Mouse (Mus musculus) c-Kit-negative CD71-positive TER-119-positive erythroid progenitor cells, embryonic 14.5 days (primary cell): Measurements from ENCODE around the gene Itgb2.

ENCODE experiments used
- DNase-seq: peaks from one replicate; pipeline ENCODE4 v3.0.0-alpha.2; 2013; ENCODE audit warnings: low read depth, low spot score

The Itgb2 gene

GRCm38 (mm10) chr10:77530140-77530539 is at the start of gene Itgb2:
Gene Itgb2, plus strand, starts transcription at chr10:77530252.
- no peak for DNase-seq

GRCm38 (mm10) chr10:77481814-77482213 is 48.2 kb upstream of the Itgb2 start:
- DNase-seq = no peak

GRCm38 (mm10) chr10:77484205-77484935 is 45.7 kb upstream of the Itgb2 start:
- DNase-seq = no peak

- no peak for DNase-seq
These were observed 44.3 kb upstream of the Itgb2 start for GRCm38 (mm10) chr10:77485786-77486185.

GRCm38 (mm10) chr10:77488168-77488567 is 41.9 kb upstream of the Itgb2 start:
- no peak for DNase-seq

GRCm38 (mm10) chr10:77491585-77491984 is 38.5 kb upstream of the Itgb2 start:
- DNase-seq = no peak

GRCm38 (mm10) chr10:77492885-77493284 is 37.2 kb upstream of the Itgb2 start:
- no peak for DNase-seq

GRCm38 (mm10) chr10:77497185-77497584 is 32.9 kb upstream of the Itgb2 start:
- no peak for DNase-seq

GRCm38 (mm10) chr10:77498254-77498653 is 31.8 kb upstream of the Itgb2 start:
- DNase-seq = no peak

GRCm38 (mm10) chr10:77500636-77501035 is 29.4 kb upstream of the Itgb2 start:
- DNase-seq = no peak

GRCm38 (mm10) chr10:77502967-77503922 is 26.8 kb upstream of the Itgb2 start:
- no peak for DNase-seq

GRCm38 (mm10) chr10:77504143-77504542 is 25.9 kb upstream of the Itgb2 start:
- DNase-seq = no peak

GRCm38 (mm10) chr10:77506526-77506925 is 23.5 kb upstream of the Itgb2 start:
- DNase-seq = no peak

GRCm38 (mm10) chr10:77506961-77507577 is 23.0 kb upstream of the Itgb2 start:
- no peak for DNase-seq

- no peak for DNase-seq
These were observed 22.3 kb upstream of the Itgb2 start for GRCm38 (mm10) chr10:77507779-77508178.

- no peak for DNase-seq
These were observed 21.3 kb upstream of the Itgb2 start for GRCm38 (mm10) chr10:77508744-77509143.

- no peak for DNase-seq
These were observed 20.5 kb upstream of the Itgb2 start for GRCm38 (mm10) chr10:77509403-77510187.

- DNase-seq = no peak
These were observed 19.6 kb upstream of the Itgb2 start for GRCm38 (mm10) chr10:77510225-77510982.

- DNase-seq = peak; percentile 86
These were observed 14.4 kb upstream of the Itgb2 start, which contains the start of gene Fam207a for GRCm38 (mm10) chr10:77515385-77516348. Gene Fam207a, minus strand, starts transcription at chr10:77515785.
